Comparison of ENCODE assay signal across 8 mouse cellular contexts in genomic region chr3:101110838-101111103, GRCm38 (mm10). TPM values are rescaled to one million over a fixed set of nuclear protein-coding genes. Genes with fewer than 3 reads are reported as not detected.
DNase-seq lines count a peak whose midpoint lies in the region; ATAC-seq and TF ChIP-seq lines count a peak whose summit lies in the region.

No protein-coding gene starts in this region.

- no peak for DNase-seq in heart, adult 11 months
- no peak for DNase-seq in hindbrain, embryonic 11.5 days (ENCODE audit: low spot score)
- no peak for DNase-seq in midbrain, embryonic 10.5 days (ENCODE audit: low spot score)
- no peak for DNase-seq in right cerebral cortex, postnatal 10 days (ENCODE audit: low spot score in 2 of 2)
- no peak for DNase-seq in adrenal gland, adult 8-10 months

- peaks cover 31% of the 10 kb centered on the region for H3K4me1 ChIP-seq in heart, embryonic 11.5 days (ENCODE audit: control insufficient read depth, insufficient read depth, low read length)
- H3K4me1 ChIP-seq in ES-Bruce4 (ENCODE audit: control insufficient read depth, insufficient read depth, low read length): peaks cover 5% of the 10 kb centered on the region
- H3K4me1 ChIP-seq in hindbrain, embryonic 11.5 days (replicated peaks; ENCODE audit: control insufficient read depth, insufficient read depth, low read length): 0 out of 2 replicates have a peak, but pooled peaks cover 4% of the 10 kb centered on the region
- peaks cover 44% of the 10 kb centered on the region for H3K4me1 ChIP-seq in midbrain, embryonic 10.5 days

- no peak for TF ChIP-seq CTCF in ES-Bruce4 (IDR thresholded peaks at IDR 0.05; ENCODE audit: low read depth, low read length)

- ATAC-seq in heart, embryonic 11.5 days (replicated peaks; ENCODE audit: insufficient number of reproducible peaks, low FRiP score, low TSS enrichment): no peak
- ATAC-seq in hindbrain, embryonic 11.5 days (ENCODE audit: low FRiP score): 0 out of 2 replicates have a peak, but pooled peaks have one; percentile 19
- no peak for ATAC-seq in megakaryocyte-erythroid progenitor cell, adult 5-6 weeks (replicated peaks; ENCODE audit: low FRiP score, low TSS enrichment, poor library complexity, severe bottlenecking)

- peak overlapping the region; percentile 78 for H3K4me3 ChIP-seq in heart, embryonic 11.5 days (ENCODE audit: low read depth, low read length)
- H3K4me3 ChIP-seq in ES-Bruce4 (ENCODE audit: low read depth, low read length): peak overlapping the region; percentile 40
- H3K4me3 ChIP-seq in hindbrain, embryonic 11.5 days (ENCODE audit: low read depth, low read length): peak overlapping the region; percentile 68; the same call in 1 of the 2 replicates
- H3K4me3 ChIP-seq in midbrain, embryonic 10.5 days: peak overlapping the region; percentile 85

- H3K27me3 ChIP-seq in heart, embryonic 11.5 days (ENCODE audit: control insufficient read depth, insufficient read depth, low read length): no peaks in the 10 kb centered on the region
- H3K27me3 ChIP-seq in ES-Bruce4 (ENCODE audit: control insufficient read depth, insufficient read depth, low read length, poor library complexity, severe bottlenecking): no peaks in the 10 kb centered on the region
- H3K27me3 ChIP-seq in hindbrain, embryonic 11.5 days (ENCODE audit: control insufficient read depth, insufficient read depth, low read length): no peaks in the 10 kb centered on the region
- H3K27me3 ChIP-seq in midbrain, embryonic 10.5 days (ENCODE audit: low read depth, poor library complexity, severe bottlenecking): peaks cover 42% of the 10 kb centered on the region

- no peak for TF ChIP-seq EP300 in ES-Bruce4 (IDR thresholded peaks at IDR 0.05; ENCODE audit: insufficient read depth, low read depth, low read length)

- peak overlapping the region; percentile 88 for H3K27ac ChIP-seq in heart, embryonic 11.5 days (ENCODE audit: low read depth, low read length)
- peak overlapping the region; percentile 11 for H3K27ac ChIP-seq in ES-Bruce4 (ENCODE audit: insufficient read depth, low read length)
- no peak overlapping the region for H3K27ac ChIP-seq in hindbrain, embryonic 11.5 days (ENCODE audit: low read depth, low read length)
- H3K27ac ChIP-seq in midbrain, embryonic 10.5 days (replicated peaks): peak overlapping the region; percentile 93

- TF ChIP-seq POLR2A in ES-Bruce4 (IDR thresholded peaks at IDR 0.05; ENCODE audit: insufficient read depth, low read length): no peak

- H3K36me3 ChIP-seq in heart, embryonic 11.5 days (ENCODE audit: control insufficient read depth, insufficient read depth, low read length): no peaks in the 10 kb centered on the region
- no peaks in the 10 kb centered on the region for H3K36me3 ChIP-seq in ES-Bruce4 (ENCODE audit: control insufficient read depth, insufficient read depth, low read length, poor library complexity, severe bottlenecking)
- H3K36me3 ChIP-seq in hindbrain, embryonic 11.5 days (ENCODE audit: control insufficient read depth, insufficient read depth, low read length): no peaks in the 10 kb centered on the region
- H3K36me3 ChIP-seq in midbrain, embryonic 10.5 days: no peaks in the 10 kb centered on the region

- no peaks in the 10 kb centered on the region for H3K9me3 ChIP-seq in heart, embryonic 11.5 days (replicated peaks; ENCODE audit: control insufficient read depth, low read length)
- no peaks in the 10 kb centered on the region for H3K9me3 ChIP-seq in ES-Bruce4 (replicated peaks; ENCODE audit: control insufficient read depth, insufficient read depth, low read length, poor library complexity, severe bottlenecking)
- H3K9me3 ChIP-seq in hindbrain, embryonic 11.5 days (ENCODE audit: control insufficient read depth, low read length): no peaks in the 10 kb centered on the region
- no peaks in the 10 kb centered on the region for H3K9me3 ChIP-seq in midbrain, embryonic 10.5 days (replicated peaks)

- peak overlapping the region; percentile 81 for H3K4me2 ChIP-seq in heart, embryonic 11.5 days
- peak overlapping the region; percentile 95 for H3K4me2 ChIP-seq in hindbrain, embryonic 11.5 days (replicated peaks; ENCODE audit: low read depth, low read length)

- peak overlapping the region; percentile 92 for H3K9ac ChIP-seq in heart, embryonic 11.5 days (ENCODE audit: low read depth, low read length)
- H3K9ac ChIP-seq in ES-Bruce4 (ENCODE audit: low read depth, poor library complexity, severe bottlenecking): peak overlapping the region; percentile 94
- peak overlapping the region; percentile 90; the same call in 1 of the 2 replicates for H3K9ac ChIP-seq in hindbrain, embryonic 11.5 days (ENCODE audit: low read depth, low read length)

RNA-seq across cellular contexts. Expression of gene Ptgfrn, which starts 0.7 kb away (rescaled TPM):
- 7.4 and 8.3 TPM in 2 replicates for polyA plus RNA-seq in heart, embryonic 11.5 days (2014; fragmentation: Nextera tagmentation; extraction: Ambion mirVana)
- 59.6 and 60.7 TPM in 2 replicates for polyA plus RNA-seq in ES-Bruce4 (2011; ENCODE audit: insufficient read depth, insufficient read length, low read depth, missing spikeins)
- polyA plus RNA-seq in hindbrain, embryonic 11.5 days (2014; fragmentation: Nextera tagmentation; extraction: Ambion mirVana): 3.3 and 3.5 TPM in 2 replicates
- polyA plus RNA-seq in midbrain, embryonic 10.5 days (2016; fragmentation: Nextera tagmentation; extraction: Ambion mirVana): 1.9 TPM in 2 replicates
- 10 to 100 TPM; 32.1 to 51.5 (median 39.7) TPM for total RNA-seq in adrenal gland, adult 8-10 months (2022)
- total RNA-seq in megakaryocyte-erythroid progenitor cell, adult 5-6 weeks (2014; fragmentation: Nextera tagmentation): not detected in 2 replicates
- total RNA-seq in megakaryocyte-erythroid progenitor cell, adult 5-6 weeks (2017): not detected in 2 replicates
